ENCODE assay signal across 14 mouse cellular contexts in the genomic region with DNA sequence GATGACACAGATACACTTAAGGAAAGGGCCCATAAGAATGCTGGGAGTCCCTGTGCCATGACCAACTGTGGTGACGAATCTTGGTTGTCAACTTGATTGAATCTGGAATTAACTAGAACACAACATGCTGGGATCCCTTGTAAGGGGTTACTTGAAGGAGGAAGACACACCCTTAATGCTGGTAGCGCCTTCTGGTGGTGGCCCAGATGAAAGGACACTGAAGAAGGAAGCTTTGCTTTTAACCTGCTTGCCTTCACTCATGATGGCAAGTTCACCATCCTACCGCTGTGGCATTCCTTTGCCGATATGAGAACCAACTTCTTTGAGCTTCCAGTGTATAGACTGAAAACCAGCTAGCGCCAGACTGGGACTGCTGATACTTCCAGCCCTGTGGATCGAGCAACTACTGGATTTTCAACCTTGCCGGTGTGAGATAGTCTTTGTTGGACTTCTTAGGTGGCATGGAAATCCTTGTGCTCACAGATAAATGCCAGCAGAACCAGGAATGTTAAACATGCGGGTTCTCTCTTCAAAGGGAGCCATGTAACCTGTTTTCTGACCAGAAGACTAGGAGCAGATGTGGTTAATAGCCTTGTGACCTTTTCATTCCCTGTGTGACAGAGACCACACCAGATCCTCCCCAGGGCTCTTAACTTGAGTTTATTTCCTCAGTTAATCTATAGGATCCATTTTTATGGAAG. TPM values are rescaled to one million over a fixed set of nuclear protein-coding genes. Genes with fewer than 3 reads are reported as not detected.
DNase-seq lines count a peak whose midpoint lies in the region; ATAC-seq and TF ChIP-seq lines count a peak whose summit lies in the region.
"Had no signal": no experiment of that assay in that cellular context is flagged by ENCODE, and none has a peak within 500 bp of the region (broad histone marks: within the 10 kb centered on the region; RNA-seq: fewer than 3 reads in every experiment).

No protein-coding gene starts in this region.

- H3K36me3 ChIP-seq in liver, postnatal 0 days (replicated peaks; ENCODE audit: insufficient read depth, low read length): no peaks in the 10 kb centered on the region
- no peaks in the 10 kb centered on the region for H3K36me3 ChIP-seq in liver, embryonic 11.5 days (ENCODE audit: control insufficient read depth, insufficient read depth, low read length)
- H3K36me3 ChIP-seq: hindbrain, embryonic 10.5 days; neural tube, embryonic 15.5 days had no signal

- no peak overlapping the region for H3K4me2 ChIP-seq in liver, postnatal 0 days (ENCODE audit: low read depth, low read length)
- H3K4me2 ChIP-seq in liver, embryonic 11.5 days: no peak overlapping the region
- H3K4me2 ChIP-seq: neural tube, embryonic 15.5 days had no signal

- no peaks in the 10 kb centered on the region; the same call in 1 of the 2 replicates for H3K4me1 ChIP-seq in liver, postnatal 0 days (ENCODE audit: insufficient read depth)
- H3K4me1 ChIP-seq in liver, embryonic 11.5 days (replicated peaks; ENCODE audit: control insufficient read depth, insufficient read depth, low read length): no peaks in the 10 kb centered on the region
- H3K4me1 ChIP-seq: neural tube, embryonic 15.5 days had no signal

- no peak overlapping the region for H3K27ac ChIP-seq in liver, postnatal 0 days (ENCODE audit: low read depth)
- H3K27ac ChIP-seq in liver, embryonic 11.5 days (ENCODE audit: low read depth, low read length): no peak overlapping the region
- H3K27ac ChIP-seq: neural tube, embryonic 15.5 days had no signal

- no peak overlapping the region for H3K9ac ChIP-seq in liver, postnatal 0 days (replicated peaks)
- H3K9ac ChIP-seq in liver, embryonic 11.5 days (ENCODE audit: low read depth, low read length): no peak overlapping the region
- H3K9ac ChIP-seq: neural tube, embryonic 15.5 days had no signal

- H3K9me3 ChIP-seq in liver, postnatal 0 days (ENCODE audit: low read length): no peaks in the 10 kb centered on the region
- H3K9me3 ChIP-seq in liver, embryonic 11.5 days (ENCODE audit: control insufficient read depth, low read length): no peaks in the 10 kb centered on the region
- H3K9me3 ChIP-seq: hindbrain, embryonic 10.5 days; neural tube, embryonic 15.5 days had no signal

- peak; percentile 54 for TF ChIP-seq CTCF in liver, postnatal 0 days (IDR thresholded peaks at IDR 0.05; ENCODE audit: low read depth)

- ATAC-seq in liver, postnatal 0 days: no peak
- ATAC-seq in liver, embryonic 11.5 days (replicated peaks; ENCODE audit: low FRiP score): no peak
- ATAC-seq in neutrophil, adult 5-6 weeks (ENCODE audit: extremely low read depth, insufficient number of reproducible peaks, low FRiP score, poor library complexity, severe bottlenecking): peak; percentile 31; the same call in 1 of the 2 replicates

- WGBS in liver, postnatal 0 days (ENCODE audit: insufficient replicate concordance): 81% methylated on average over 8 of the region's 8 CpGs
- 73% methylated on average over 8 of the region's 8 CpGs for WGBS in liver, embryonic 11.5 days

- no peak overlapping the region for H3K4me3 ChIP-seq in liver, postnatal 0 days (ENCODE audit: low read depth, low read length)
- no peak overlapping the region for H3K4me3 ChIP-seq in liver, embryonic 11.5 days (ENCODE audit: low read depth, low read length)
- H3K4me3 ChIP-seq: hindbrain, embryonic 10.5 days; neural tube, embryonic 15.5 days had no signal

- DNase-seq in heart, adult 11 months: peak; percentile 85
- DNase-seq in heart, adult 8-10 months (ENCODE audit: low spot score): no peak
- DNase-seq in liver, postnatal 0 days: no peak
- no peak for DNase-seq in liver, embryonic 11.5 days (ENCODE audit: low spot score)
- peak; percentile 26 for DNase-seq in MEL-GATA-1-ER (ENCODE audit: extremely low read depth, low read depth)
- DNase-seq in cerebellum, postnatal 36 days: no peak
- DNase-seq in retina, embryonic 14.5 days (ENCODE audit: low spot score): no peak
- DNase-seq: adrenal gland, adult 8-10 months; cerebellum, adult 18-20 months had no signal

- H3K27me3 ChIP-seq in liver, postnatal 0 days (ENCODE audit: insufficient read depth, low read length): no peaks in the 10 kb centered on the region
- H3K27me3 ChIP-seq in liver, embryonic 11.5 days (replicated peaks; ENCODE audit: control insufficient read depth, insufficient read depth, low read length): no peaks in the 10 kb centered on the region
- H3K27me3 ChIP-seq: neural tube, embryonic 15.5 days had no signal

- TF ChIP-seq EP300 in liver, postnatal 0 days (IDR thresholded peaks at IDR 0.05; ENCODE audit: low read depth): no peak

RNA-seq across cellular contexts. Expression of a gene that starts 2.5 kb away (rescaled TPM):
- not detected for total RNA-seq in heart, adult 8-10 months (2022)
- not detected in 2 replicates for polyA plus RNA-seq in liver, postnatal 0 days (2015; fragmentation: Nextera tagmentation; extraction: Ambion mirVana)
- polyA plus RNA-seq in liver, embryonic 11.5 days (2014; fragmentation: Nextera tagmentation; extraction: Ambion mirVana): 0.29 TPM in 1 of 2 replicates, not detected in the other
- 0.37 and 0.58 TPM in 2 replicates for total RNA-seq in neutrophil, adult 5-6 weeks (2017)
- total RNA-seq: megakaryocyte-erythroid progenitor cell, adult 5-6 weeks had no signal
- polyA plus RNA-seq: hindbrain, embryonic 10.5 days; limb, embryonic 14.5 days; neural tube, embryonic 15.5 days had no signal

RNA-seq across cellular contexts. Expression of a gene that starts 15.5 kb away (rescaled TPM):
- total RNA-seq in heart, adult 8-10 months (2022): 10 to 100 TPM; 21.3 to 30.0 (median 25.8) TPM
- polyA plus RNA-seq in liver, postnatal 0 days (2015; fragmentation: Nextera tagmentation; extraction: Ambion mirVana): 13.5 and 14.0 TPM in 2 replicates
- 56.5 and 59.8 TPM in 2 replicates for polyA plus RNA-seq in liver, embryonic 11.5 days (2014; fragmentation: Nextera tagmentation; extraction: Ambion mirVana)
- total RNA-seq in neutrophil, adult 5-6 weeks (2017): 52.8 and 83.5 TPM in 2 replicates

RNA-seq across cellular contexts. Expression of a gene that starts 34.7 kb away (rescaled TPM):
- total RNA-seq in heart, adult 8-10 months (2022): 100 to 1,000 TPM; 446 to 480 (median 447) TPM
- polyA plus RNA-seq in liver, postnatal 0 days (2015; fragmentation: Nextera tagmentation; extraction: Ambion mirVana): 19.5 and 21.7 TPM in 2 replicates
- polyA plus RNA-seq in liver, embryonic 11.5 days (2014; fragmentation: Nextera tagmentation; extraction: Ambion mirVana): 32.7 and 36.6 TPM in 2 replicates
- total RNA-seq in neutrophil, adult 5-6 weeks (2017): 68.8 and 70.3 TPM in 2 replicates

Comparison
In these comparisons a context has a peak if more than half of its experiments do, and no peak if none do; other contexts are left out.
1. DNase-seq: peak in heart, adult 11 months (single experiment) and MEL-GATA-1-ER (single experiment); none in heart, adult 8-10 months (single experiment), liver, postnatal 0 days (single experiment), liver, embryonic 11.5 days (single experiment), cerebellum, postnatal 36 days (0 of 2) and retina, embryonic 14.5 days (single experiment).